Comparison of ENCODE assay signal across 22 mouse cellular contexts in the genomic region with DNA sequence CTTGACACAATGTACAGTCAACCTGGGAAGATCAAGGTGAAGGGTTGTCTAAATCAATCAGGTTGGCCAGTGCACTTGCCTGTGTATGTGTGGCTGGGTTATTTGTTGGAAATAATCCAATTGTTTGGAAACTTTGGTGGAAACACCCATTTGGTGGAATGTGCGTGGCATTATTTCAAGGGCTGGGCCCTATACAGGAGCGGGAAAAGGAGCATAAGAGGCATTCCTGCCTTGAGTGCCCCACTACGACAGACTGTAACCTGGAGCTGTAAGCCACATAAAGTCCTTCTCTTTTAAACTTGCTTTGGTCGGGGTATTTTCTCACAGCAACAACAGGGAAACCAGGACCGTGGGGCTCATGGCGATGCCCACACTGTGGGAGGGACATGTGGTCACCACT.
"Had no signal": no experiment of that assay in that cellular context is flagged by ENCODE, and none has a peak within 500 bp of the region (broad histone marks: within the 10 kb centered on the region; RNA-seq: fewer than 3 reads in every experiment).

No protein-coding gene starts in this region.

- H3K9ac ChIP-seq: hindbrain, embryonic 15.5 days; kidney, embryonic 15.5 days had no signal

- H3K27me3 ChIP-seq: heart, embryonic 15.5 days; hindbrain, embryonic 15.5 days had no signal

- H3K9me3 ChIP-seq: heart, embryonic 13.5 days; heart, embryonic 15.5 days; hindbrain, embryonic 13.5 days; hindbrain, embryonic 15.5 days; kidney, embryonic 15.5 days; limb, embryonic 13.5 days; limb, embryonic 15.5 days had no signal

- H3K27ac ChIP-seq: heart, adult 2 months; hindbrain, embryonic 15.5 days; kidney, embryonic 15.5 days; kidney, postnatal 0 days; limb, embryonic 13.5 days; limb, embryonic 15.5 days had no signal

- H3K4me3 ChIP-seq: heart, adult 2 months had no signal

- DNase-seq: gastrocnemius, postnatal 14 days; gastrocnemius, postnatal 36 days; heart, adult 11 months; heart, adult 2 months; heart, postnatal 14 days; heart, postnatal 36 days; kidney, adult 11 months; kidney, adult 2 months; kidney, adult 9 months; kidney, postnatal 14 days; kidney, postnatal 36 days; layer of hippocampus, adult 9-11 months; layer of hippocampus, postnatal 36 days; left cerebral cortex, postnatal 4 days had no signal
